Mouse (Mus musculus): ENCODE data around the gene Cyp2d10.

DNA sequence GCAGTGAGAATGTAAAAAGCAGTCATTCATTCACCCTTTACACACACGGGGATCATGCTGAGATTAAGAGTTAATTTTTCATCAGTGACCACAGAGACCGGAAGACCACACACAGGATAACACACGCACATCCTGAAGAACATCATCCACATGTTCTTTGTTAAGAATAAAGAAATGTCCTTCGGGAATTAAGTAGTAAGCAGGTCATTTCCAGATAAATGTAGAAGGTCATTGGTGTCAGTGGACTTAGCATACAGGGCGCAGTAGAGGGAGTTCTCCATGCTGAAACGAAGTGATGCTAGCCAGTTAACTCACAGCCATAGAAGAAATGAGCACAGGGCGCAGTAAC, 26.3 kb downstream of the Cyp2d10 start:
- TF ChIP-seq MAX (IDR thresholded peaks at IDR 0.05; ENCODE audit: low read depth) (no peak), MYOG (IDR thresholded peaks at IDR 0.05; ENCODE audit: control insufficient read depth in 1 of 3, insufficient read depth in 1 of 3, insufficient read length in 2 of 3, low read depth in 2 of 3) (no peak), POLR2A (IDR thresholded peaks at IDR 0.05; ENCODE audit: insufficient read length, low read depth) (no peak), POLR2AphosphoS2 (IDR thresholded peaks at IDR 0.05; ENCODE audit: insufficient read length, low read depth) (no peak), TCF12 (IDR thresholded peaks at IDR 0.05; ENCODE audit: insufficient read depth, poor library complexity, severe bottlenecking) (no peak), E2F4 (IDR thresholded peaks at IDR 0.05; ENCODE audit: insufficient read depth) (no peak), REST (IDR thresholded peaks at IDR 0.05; ENCODE audit: insufficient read depth, insufficient read length) (no peak), MYOD1 (IDR thresholded peaks at IDR 0.05; ENCODE audit: control insufficient read depth in 1 of 3, insufficient read length in 2 of 3, low read depth in 2 of 3) (no peak), USF1 (IDR thresholded peaks at IDR 0.05; ENCODE audit: low read depth) (no peak), CEBPB (IDR thresholded peaks at IDR 0.05; ENCODE audit: insufficient read depth, poor library complexity, severe bottlenecking) (no peak), TCF3 (IDR thresholded peaks at IDR 0.05; ENCODE audit: insufficient read length, low read depth) (no peak), SRF (IDR thresholded peaks at IDR 0.05; ENCODE audit: control insufficient read depth, insufficient read length, low read depth) (no peak)
